Mouse (Mus musculus): ENCODE data around the gene Angptl2.

DNA sequence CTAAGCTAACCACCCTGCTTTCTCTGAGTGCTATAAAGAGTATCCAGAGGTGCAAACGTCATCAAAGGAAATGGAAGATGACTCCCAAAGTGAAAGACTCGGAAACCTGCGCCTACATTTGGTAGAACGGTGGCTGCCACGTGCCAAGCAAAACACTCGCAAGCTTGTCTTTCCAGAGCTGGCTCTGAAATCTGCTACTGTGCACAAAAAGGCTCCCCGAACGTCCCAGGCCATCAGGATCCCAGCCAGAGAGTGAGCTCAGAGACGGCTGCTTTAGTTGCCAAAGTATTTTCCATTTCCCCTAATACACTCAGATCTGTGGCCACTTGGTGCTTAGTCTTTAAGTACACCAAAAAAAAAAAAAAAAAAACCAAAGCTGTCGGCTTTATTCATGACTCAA is 31.2 kb upstream of the Angptl2 start:
- TF ChIP-seq EP300 (IDR thresholded peaks at IDR 0.05; ENCODE audit: insufficient read depth, low read depth, low read length) = no peak
- TF ChIP-seq CTCF (IDR thresholded peaks at IDR 0.05; ENCODE audit: low read depth, low read length) = no peak

Data from ES-Bruce4 (cell line).